ENCODE assay signal across 9 mouse cellular contexts in genomic region chr10:90666746-90667145, GRCm38 (mm10).
DNase-seq lines count a peak whose midpoint lies in the region; ATAC-seq and TF ChIP-seq lines count a peak whose summit lies in the region.
"Had no signal": no experiment of that assay in that cellular context is flagged by ENCODE, and none has a peak within 500 bp of the region (broad histone marks: within the 10 kb centered on the region; RNA-seq: fewer than 3 reads in every experiment).

No protein-coding gene starts in this region.

- TF ChIP-seq POLR2A in liver, adult 2 months (IDR thresholded peaks at IDR 0.05; ENCODE audit: extremely low read depth, insufficient read depth, low read length), result no peak

- H3K79me2 ChIP-seq in liver, adult 2 months (ENCODE audit: control insufficient read depth, insufficient read depth, low read length), result no peaks in the 10 kb centered on the region

- intact Hi-C loops in left cerebral cortex, postnatal 10 days (cut with DNase I), result no loop called here

- 29% methylated on average over 2 of the region's 2 CpGs for WGBS in liver, adult 2 months

- H3K27me3 ChIP-seq in liver, adult 2 months (ENCODE audit: control insufficient read depth, insufficient read depth, low read length), result no peaks in the 10 kb centered on the region

- H3K36me3 ChIP-seq in liver, adult 2 months (ENCODE audit: control insufficient read depth, insufficient read depth, low read length), result no peaks in the 10 kb centered on the region

- peak; percentile 97 for ATAC-seq in cerebellum, adult (ENCODE audit: insufficient number of reproducible peaks, low FRiP score, low TSS enrichment)
- no peak for ATAC-seq in megakaryocyte, adult 5-6 weeks (ENCODE audit: poor library complexity, severe bottlenecking)
- ATAC-seq: lung, postnatal 0 days had no signal

- DNase-seq in liver, adult 2 months (ENCODE audit: extremely low read depth, low read depth, low spot score), result peak; percentile 95
- DNase-seq in liver, result no peak
- peak; percentile 77 for DNase-seq in gastrocnemius, adult 18-20 months (ENCODE audit: low spot score)
- peak; percentile 72 to 81 for DNase-seq in layer of hippocampus, postnatal 10 days (ENCODE audit: low spot score in 2 of 2)
- DNase-seq in left cerebral cortex, postnatal 10 days (ENCODE audit: extremely low spot score in 1 of 2, low spot score in 2 of 2), result no peak

- TF ChIP-seq CTCF in liver, adult 2 months (IDR thresholded peaks at IDR 0.05; ENCODE audit: low read depth, low read length), result no peak

- no peak overlapping the region for H3K4me3 ChIP-seq in liver, adult 2 months (ENCODE audit: insufficient read depth, low read depth, low read length)
- H3K4me3 ChIP-seq: myocyte had no signal

- no peak overlapping the region for H3K27ac ChIP-seq in liver, adult 2 months (replicated peaks; ENCODE audit: insufficient read depth, low read depth, low read length)

- H3K4me1 ChIP-seq in liver, adult 2 months (ENCODE audit: control insufficient read depth, insufficient read depth, low read length), result 0 out of 2 replicates have a peak, but pooled peaks cover 3% of the 10 kb centered on the region

- no peak overlapping the region for H3K9ac ChIP-seq in liver, adult 2 months (ENCODE audit: low read depth, low read length)

Comparison
In these comparisons a context has a peak if more than half of its experiments do, and no peak if none do; other contexts are left out.
1. DNase-seq: peak in liver, adult 2 months (single experiment), gastrocnemius, adult 18-20 months (single experiment) and layer of hippocampus, postnatal 10 days (2 of 2); none in liver (single experiment) and left cerebral cortex, postnatal 10 days (0 of 2).